Mouse (Mus musculus): ENCODE results near the gene Apobec1.
"Not testable (repeated sequence)": the region's sequence is repeated elsewhere in the genome, so short reads cannot be mapped to it uniquely, and the experiment has no call there.

Gene Apobec1

DNA sequence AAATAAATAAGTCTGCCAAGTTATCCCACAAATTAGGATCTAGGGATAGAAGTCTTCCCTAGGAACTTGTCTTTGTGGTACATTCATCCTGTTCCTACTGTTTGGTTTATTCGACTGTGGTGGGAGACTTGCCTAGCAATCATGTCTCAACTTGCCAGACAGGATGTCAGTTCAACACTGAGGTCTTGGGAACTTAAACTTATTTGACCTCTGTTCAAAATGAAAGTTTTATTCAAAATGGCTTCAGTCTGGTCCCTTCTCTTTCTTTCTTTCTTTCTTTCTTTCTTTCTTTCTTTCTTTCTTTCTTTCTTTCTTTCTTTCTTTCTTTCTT lies 713 bp upstream of the Apobec1 start:
- no peak for DNase-seq

GRCm38 (mm10) chr6:122601615-122602014 lies 629 bp downstream of the Apobec1 start:
- DNase-seq, result no peak

DNA sequence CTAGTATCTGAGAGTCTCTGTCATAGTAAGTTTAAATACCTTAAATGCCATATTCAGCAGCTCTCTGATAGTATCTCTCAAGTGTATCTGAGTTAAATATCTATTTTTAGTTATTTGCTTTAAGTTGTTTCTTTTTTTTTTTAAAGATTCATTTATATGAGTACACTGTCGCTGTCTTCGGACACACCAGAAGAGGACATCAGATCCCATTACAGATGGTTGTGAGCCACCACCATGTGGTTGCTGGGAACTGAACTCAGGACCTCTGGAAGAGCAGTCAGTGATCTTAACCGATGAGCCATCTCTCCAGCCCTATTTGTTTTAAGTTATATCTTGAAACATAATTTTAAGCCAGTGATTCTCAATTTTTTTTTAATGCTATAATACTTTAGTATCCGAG lies 1.2 kb downstream of the Apobec1 start:
- DNase-seq, result no peak

DNA sequence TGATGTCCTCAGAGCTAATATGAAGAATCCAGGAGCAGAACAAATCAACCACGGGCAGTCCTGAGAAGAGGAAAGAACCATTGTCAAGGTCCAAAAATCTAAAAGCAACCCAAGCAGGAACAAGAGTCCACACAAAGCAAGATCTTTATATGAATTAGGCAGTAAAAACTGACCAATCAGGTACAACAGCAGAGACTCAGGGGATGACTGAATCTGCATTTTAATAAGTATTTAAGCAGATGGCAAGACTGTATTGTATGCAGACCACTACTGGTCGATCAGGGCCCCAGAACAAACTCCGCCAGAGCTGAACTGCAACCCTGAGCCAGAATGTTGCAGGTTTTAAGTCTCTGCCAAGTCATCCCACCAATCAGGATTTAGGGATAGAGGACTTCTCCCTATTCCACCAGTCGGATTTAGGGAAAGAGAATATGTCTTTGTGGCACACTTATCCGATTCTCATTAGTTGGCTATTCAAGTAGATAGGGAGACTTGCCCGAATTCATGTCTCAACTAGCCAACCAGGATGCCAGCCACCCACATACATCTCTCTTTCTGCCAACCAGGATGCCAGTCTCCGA lies 2.1 kb downstream of the Apobec1 start:
- DNase-seq, result no peak

- no peak for DNase-seq
Measured at GRCm38 (mm10) chr6:122599054-122599737, 3.0 kb downstream of the Apobec1 start.

GRCm38 (mm10) chr6:122598436-122598835 lies 3.8 kb downstream of the Apobec1 start:
- DNase-seq, result no peak

GRCm38 (mm10) chr6:122598014-122598413 lies 4.2 kb downstream of the Apobec1 start:
- DNase-seq, result no peak

DNA sequence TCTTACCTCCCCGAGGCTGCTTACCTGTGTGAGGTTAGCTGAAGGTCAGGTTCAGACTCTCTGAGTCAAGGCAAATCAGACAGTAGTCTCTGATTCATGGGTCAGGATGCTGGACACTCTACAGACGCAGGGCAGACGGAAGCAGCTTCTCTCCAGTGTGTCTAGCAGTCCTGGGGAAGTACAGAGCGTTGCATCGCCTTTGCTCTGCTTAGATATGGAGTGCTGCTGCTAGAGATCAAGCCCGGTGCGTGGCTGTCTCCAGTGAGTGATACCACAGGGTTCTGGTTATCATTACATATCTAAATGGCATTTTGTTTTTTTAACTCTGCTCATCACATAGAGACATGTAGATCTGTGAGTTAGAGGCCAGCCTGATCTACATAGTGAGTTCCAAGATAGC lies 5.6 kb downstream of the Apobec1 start:
- no peak for DNase-seq

DNA sequence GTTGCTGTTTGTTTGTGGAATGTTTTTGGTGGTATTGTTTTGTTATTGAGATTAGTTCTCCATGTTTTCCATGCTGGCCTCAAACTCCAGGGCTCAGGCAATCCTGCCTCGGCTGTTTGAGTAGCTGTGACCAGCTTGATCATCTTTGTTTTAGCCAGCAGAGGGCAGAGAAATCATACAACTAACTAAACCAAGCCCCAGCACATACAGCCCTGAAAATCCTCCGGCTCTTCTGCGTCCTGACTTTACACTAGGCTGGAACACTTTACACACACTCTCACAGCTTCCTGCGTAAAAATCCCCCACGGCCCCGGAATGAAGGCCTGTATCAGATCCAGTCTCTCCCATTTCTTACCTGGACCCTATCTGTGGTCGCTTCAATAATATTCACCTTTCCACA lies 6.6 kb downstream of the Apobec1 start:
- no peak for DNase-seq

GRCm38 (mm10) chr6:122592905-122593304 lies 9.3 kb downstream of the Apobec1 start:
- DNase-seq, result no peak

- no peak for DNase-seq
Measured at GRCm38 (mm10) chr6:122591027-122591758, 11.1 kb downstream of the Apobec1 start.

DNA sequence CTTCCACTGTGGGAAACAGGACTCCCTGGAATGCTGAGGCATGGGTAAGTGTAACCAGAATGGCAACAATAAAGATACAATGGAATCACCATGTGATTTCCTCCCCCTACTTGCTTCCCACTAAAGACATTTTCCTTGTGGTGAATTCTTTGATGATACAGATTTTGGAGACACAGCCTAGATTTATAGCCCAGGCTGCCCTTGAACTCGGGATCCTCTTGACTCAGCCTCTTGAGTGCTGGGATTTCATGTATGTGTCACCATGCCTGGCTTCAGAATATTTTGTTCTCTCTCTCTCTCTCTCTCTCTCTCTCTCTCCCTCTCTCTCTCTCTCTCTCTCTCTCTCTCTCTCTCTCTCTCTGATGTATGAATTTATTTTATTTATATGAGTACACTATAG lies 23.2 kb downstream of the Apobec1 start:
- DNase-seq, result no peak

GRCm38 (mm10) chr6:122577030-122577429 lies 25.2 kb downstream of the Apobec1 start:
- no peak for DNase-seq

DNA sequence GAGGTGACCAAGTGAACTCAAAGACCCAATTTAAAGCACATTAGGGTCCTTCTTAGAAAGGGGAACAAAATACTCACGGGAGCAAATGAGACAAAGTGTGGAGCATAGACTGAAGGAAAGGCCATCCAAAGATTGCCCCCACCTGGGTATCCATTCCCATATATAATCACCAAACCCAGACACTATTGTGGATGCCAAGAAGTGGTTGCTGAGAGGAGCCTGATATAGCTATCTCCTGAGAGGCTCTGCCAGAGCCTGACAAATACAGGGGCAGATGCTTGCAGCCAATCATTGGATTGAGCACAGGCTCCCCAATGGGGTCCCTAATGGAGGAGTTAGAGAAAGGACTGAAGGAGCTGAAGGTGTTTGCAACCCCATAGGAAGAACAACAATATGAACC lies 27.2 kb downstream of the Apobec1 start:
- DNase-seq, result not testable (repeated sequence)

- no peak for DNase-seq
Measured at GRCm38 (mm10) chr6:122571617-122571959, 30.7 kb downstream of the Apobec1 start.

- no peak for DNase-seq
Measured at GRCm38 (mm10) chr6:122570695-122571616, 31.3 kb downstream of the Apobec1 start.

GRCm38 (mm10) chr6:122569762-122570161 lies 32.5 kb downstream of the Apobec1 start:
- DNase-seq, result no peak

DNA sequence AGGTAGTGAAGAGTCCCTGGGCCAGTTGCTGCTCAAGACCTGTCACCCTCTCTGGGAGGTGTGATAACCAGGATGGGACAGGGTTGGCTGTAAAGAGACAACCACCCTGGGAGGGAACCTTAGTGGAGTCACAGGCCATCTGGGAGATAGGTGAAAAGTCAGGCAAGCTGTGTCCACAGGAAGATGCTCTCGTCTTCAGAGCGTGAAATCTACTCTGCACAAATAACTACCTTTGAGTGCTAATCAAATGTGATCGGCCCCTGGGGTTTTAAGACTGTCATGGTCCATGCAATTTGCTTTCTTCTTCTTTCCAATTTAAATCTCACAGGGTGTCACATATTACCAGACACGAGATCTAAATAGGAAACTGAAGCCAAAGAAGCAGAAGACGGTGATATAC lies 33.1 kb downstream of the Apobec1 start:
- DNase-seq, result no peak

DNA sequence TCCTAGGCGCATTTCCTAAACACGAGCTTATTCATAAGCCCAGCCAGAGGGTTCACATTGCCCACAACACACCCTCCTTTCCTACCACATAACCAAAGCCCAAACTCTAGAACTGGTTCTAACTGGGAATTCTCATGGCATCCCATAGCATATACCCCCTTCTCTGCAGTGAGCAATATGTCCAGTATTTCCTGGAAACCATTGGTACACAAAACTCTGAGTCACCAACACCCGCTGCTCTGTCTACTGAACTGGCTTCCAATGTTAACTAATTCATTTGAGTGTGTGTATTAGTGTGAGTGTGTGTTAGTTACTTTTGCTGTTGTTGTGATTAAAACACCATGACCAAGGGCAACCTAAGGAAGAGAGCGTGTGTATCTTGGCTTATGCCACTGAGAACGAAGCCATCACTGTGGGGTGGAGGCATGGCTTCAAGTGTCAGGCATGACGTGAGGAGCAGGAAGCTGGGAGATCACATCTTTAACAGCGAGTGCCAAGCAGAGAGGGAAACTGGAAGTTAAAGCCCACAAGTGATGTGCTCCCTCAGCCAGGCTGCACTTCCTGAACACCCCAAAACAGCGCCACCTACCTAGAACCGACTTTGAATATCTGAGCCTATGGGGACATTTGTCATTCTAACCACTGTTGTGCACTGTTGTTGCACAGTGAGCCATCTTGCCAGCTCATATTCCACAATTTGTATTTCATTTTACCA lies 37.0 kb downstream of the Apobec1 start:
- DNase-seq, result no peak

DNA sequence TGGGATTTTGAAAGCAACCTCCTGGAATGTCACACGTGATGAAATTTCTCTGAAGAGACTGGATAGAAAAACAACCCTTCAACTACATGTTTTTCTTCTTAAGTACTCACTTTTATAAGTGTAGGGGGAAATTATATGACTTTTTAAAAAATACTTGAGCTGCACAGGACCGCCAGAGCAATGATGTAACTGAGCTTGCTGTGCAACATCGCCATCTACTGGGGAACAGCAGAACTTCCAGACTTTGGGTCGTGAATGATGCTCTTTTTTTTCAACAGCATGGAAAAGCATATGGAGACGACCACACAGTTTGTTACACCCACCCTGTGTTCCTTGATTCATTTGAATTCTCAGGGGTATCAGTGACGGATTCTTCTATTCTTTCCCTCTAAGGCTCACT lies 39.8 kb downstream of the Apobec1 start:
- DNase-seq, result peak; percentile 41 to 63

GRCm38 (mm10) chr6:122561005-122561404 lies 41.2 kb downstream of the Apobec1 start:
- no peak for DNase-seq

- peak; percentile 57 to 59 for DNase-seq
Measured at GRCm38 (mm10) chr6:122560427-122560826, 41.8 kb downstream of the Apobec1 start.

Measured in cerebellum, postnatal 36 days (tissue).